Mouse (Mus musculus): ENCODE results near the gene Iqcf3.

DNA sequence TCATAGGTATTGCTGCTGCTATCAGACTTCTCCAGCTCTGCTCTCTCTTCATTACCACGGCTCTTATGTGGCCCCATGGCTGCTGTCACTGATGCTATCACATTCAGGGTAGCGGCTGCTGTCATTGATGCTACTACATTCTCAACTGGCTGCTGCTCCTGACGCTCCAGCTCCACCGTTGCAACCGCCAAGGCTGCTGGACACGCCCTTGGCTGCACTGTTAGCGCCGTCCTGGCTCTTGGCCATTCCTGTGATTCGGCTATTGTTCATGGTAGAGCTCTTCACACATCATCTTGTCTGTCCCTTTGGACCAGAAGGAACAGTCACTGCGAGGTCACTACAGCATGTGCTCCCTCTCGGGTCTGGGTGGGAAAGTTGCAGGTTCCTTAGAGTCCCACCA is 860 bp upstream of the Iqcf3 start:
- no peak for TF ChIP-seq GATA1 (IDR thresholded peaks at IDR 0.05; ENCODE audit: low read length)
- no peak for TF ChIP-seq TAL1 (IDR thresholded peaks at IDR 0.05; ENCODE audit: low read length)
